In genomic region chr3:127893902-127894301, GRCm38 (mm10) we compare ENCODE assay signal across 11 mouse cellular contexts. TPM values are rescaled to one million over a fixed set of nuclear protein-coding genes. Genes with fewer than 3 reads are reported as not detected.
DNase-seq lines count a peak whose midpoint lies in the region; ATAC-seq and TF ChIP-seq lines count a peak whose summit lies in the region.
"Had no signal": no experiment of that assay in that cellular context is flagged by ENCODE, and none has a peak within 500 bp of the region (broad histone marks: within the 10 kb centered on the region; RNA-seq: fewer than 3 reads in every experiment).

No protein-coding gene starts in this region.

- H3K9ac ChIP-seq in limb, embryonic 13.5 days = no peak overlapping the region
- no peak overlapping the region for H3K9ac ChIP-seq in heart, postnatal 0 days (replicated peaks; ENCODE audit: low read depth, low read length)
- H3K9ac ChIP-seq in hindbrain, embryonic 16.5 days (ENCODE audit: low read depth, low read length) = no peak overlapping the region
- H3K9ac ChIP-seq in midbrain, embryonic 14.5 days (replicated peaks; ENCODE audit: low read length) = no peak overlapping the region
- H3K9ac ChIP-seq: embryonic facial prominence, embryonic 15.5 days had no signal

- H3K4me1 ChIP-seq in limb, embryonic 13.5 days = no peaks in the 10 kb centered on the region; the same call in 1 of the 2 replicates
- peaks cover 10% of the 10 kb centered on the region; the same call in 1 of the 2 replicates for H3K4me1 ChIP-seq in limb, embryonic 10.5 days
- H3K4me1 ChIP-seq in heart, postnatal 0 days (ENCODE audit: control insufficient read depth, insufficient read depth) = peaks cover 7% of the 10 kb centered on the region; the same call in 1 of the 2 replicates
- H3K4me1 ChIP-seq in small intestine, adult 2 months (ENCODE audit: control insufficient read depth, insufficient read depth, insufficient read length, low read length) = peaks cover 16% of the 10 kb centered on the region; the same call in 1 of the 2 replicates
- H3K4me1 ChIP-seq in hindbrain, embryonic 16.5 days (ENCODE audit: control insufficient read depth, insufficient read depth, low read depth, low read length) = no peaks in the 10 kb centered on the region; the same call in 1 of the 2 replicates
- no peaks in the 10 kb centered on the region for H3K4me1 ChIP-seq in midbrain, embryonic 14.5 days (ENCODE audit: control insufficient read depth, insufficient read depth, low read length)
- H3K4me1 ChIP-seq: embryonic facial prominence, embryonic 15.5 days had no signal

- 0 out of 2 replicates have a peak overlapping the region, but pooled peaks have one; percentile 3 for H3K4me2 ChIP-seq in limb, embryonic 13.5 days (replicated peaks)
- H3K4me2 ChIP-seq in heart, postnatal 0 days (ENCODE audit: low read depth, low read length) = peak overlapping the region; percentile 22
- no peak overlapping the region for H3K4me2 ChIP-seq in hindbrain, embryonic 16.5 days (ENCODE audit: low read length)
- no peak overlapping the region for H3K4me2 ChIP-seq in midbrain, embryonic 14.5 days (ENCODE audit: low read length)

- H3K27me3 ChIP-seq in limb, embryonic 13.5 days = peaks cover 36% of the 10 kb centered on the region
- peaks cover 34% of the 10 kb centered on the region for H3K27me3 ChIP-seq in limb, embryonic 10.5 days (ENCODE audit: low read depth, poor library complexity, severe bottlenecking)
- no peaks in the 10 kb centered on the region for H3K27me3 ChIP-seq in heart, postnatal 0 days (ENCODE audit: control insufficient read depth, insufficient read depth, low read length)
- H3K27me3 ChIP-seq in small intestine, adult 2 months (ENCODE audit: control insufficient read depth, insufficient read depth, low read length) = no peaks in the 10 kb centered on the region
- H3K27me3 ChIP-seq in hindbrain, embryonic 16.5 days (replicated peaks; ENCODE audit: control insufficient read depth, insufficient read depth, low read length) = no peaks in the 10 kb centered on the region
- peaks cover 12% of the 10 kb centered on the region; the same call in 1 of the 2 replicates for H3K27me3 ChIP-seq in midbrain, embryonic 14.5 days (ENCODE audit: control insufficient read depth, insufficient read depth, low read length)

- 77% methylated on average over 7 of the region's 7 CpGs for WGBS in limb, embryonic 13.5 days
- WGBS in limb, embryonic 10.5 days = 82% methylated on average over 7 of the region's 7 CpGs
- 68% methylated on average over 7 of the region's 7 CpGs for WGBS in heart, postnatal 0 days
- WGBS in small intestine, adult 2 months = 65% methylated on average over 7 of the region's 7 CpGs
- 85% methylated on average over 7 of the region's 7 CpGs for WGBS in hindbrain, embryonic 16.5 days
- 86% methylated on average over 7 of the region's 7 CpGs for WGBS in midbrain, embryonic 14.5 days

- H3K36me3 ChIP-seq in limb, embryonic 13.5 days = no peaks in the 10 kb centered on the region
- H3K36me3 ChIP-seq in limb, embryonic 10.5 days = no peaks in the 10 kb centered on the region
- H3K36me3 ChIP-seq in heart, postnatal 0 days (replicated peaks; ENCODE audit: control insufficient read depth, insufficient read depth, low read length) = no peaks in the 10 kb centered on the region
- H3K36me3 ChIP-seq in small intestine, adult 2 months (ENCODE audit: control insufficient read depth, insufficient read depth, low read length) = 0 out of 2 replicates have a peak, but pooled peaks cover 1% of the 10 kb centered on the region
- H3K36me3 ChIP-seq in hindbrain, embryonic 16.5 days (ENCODE audit: control insufficient read depth, insufficient read depth, low read length) = no peaks in the 10 kb centered on the region
- H3K36me3 ChIP-seq in midbrain, embryonic 14.5 days (ENCODE audit: control insufficient read depth, insufficient read depth, low read length) = no peaks in the 10 kb centered on the region
- H3K36me3 ChIP-seq: embryonic facial prominence, embryonic 15.5 days; midbrain, embryonic 10.5 days had no signal

- no peak for ATAC-seq in limb, embryonic 13.5 days (ENCODE audit: low FRiP score, low read depth)
- no peak for ATAC-seq in heart, postnatal 0 days (ENCODE audit: insufficient read depth, low read depth)
- ATAC-seq in hindbrain, embryonic 16.5 days = no peak
- no peak for ATAC-seq in midbrain, embryonic 14.5 days (ENCODE audit: low FRiP score, low TSS enrichment)

- no peak overlapping the region for H3K4me3 ChIP-seq in limb, embryonic 13.5 days
- H3K4me3 ChIP-seq in limb, embryonic 10.5 days = no peak overlapping the region
- H3K4me3 ChIP-seq in heart, postnatal 0 days (ENCODE audit: low read depth, low read length) = no peak overlapping the region
- H3K4me3 ChIP-seq in small intestine, adult 2 months (ENCODE audit: low read depth, low read length) = peak overlapping the region; percentile 18; the same call in 1 of the 2 replicates
- no peak overlapping the region for H3K4me3 ChIP-seq in hindbrain, embryonic 16.5 days (ENCODE audit: low read length)
- no peak overlapping the region for H3K4me3 ChIP-seq in midbrain, embryonic 14.5 days (replicated peaks; ENCODE audit: low read depth, low read length)
- H3K4me3 ChIP-seq: midbrain, embryonic 10.5 days had no signal

- TF ChIP-seq CTCF in heart, postnatal 0 days (IDR thresholded peaks at IDR 0.05; ENCODE audit: low read depth) = no peak
- no peak for TF ChIP-seq CTCF in small intestine, adult 2 months (IDR thresholded peaks at IDR 0.05; ENCODE audit: extremely low read depth, insufficient read length, insufficient replicate concordance, low read depth, low read length)

- TF ChIP-seq POLR2A in small intestine, adult 2 months (IDR thresholded peaks at IDR 0.05; ENCODE audit: low read depth, low read length) = no peak

- no peak for TF ChIP-seq EP300 in heart, postnatal 0 days (IDR thresholded peaks at IDR 0.05; ENCODE audit: low read depth)

- H3K27ac ChIP-seq in limb, embryonic 13.5 days = no peak overlapping the region
- H3K27ac ChIP-seq in limb, embryonic 10.5 days = no peak overlapping the region
- no peak overlapping the region for H3K27ac ChIP-seq in heart, postnatal 0 days (ENCODE audit: low read depth)
- H3K27ac ChIP-seq in small intestine, adult 2 months (ENCODE audit: insufficient read depth, low read depth, low read length) = peak overlapping the region; percentile 12; the same call in 1 of the 2 replicates
- H3K27ac ChIP-seq in hindbrain, embryonic 16.5 days (ENCODE audit: low read depth, low read length) = no peak overlapping the region
- no peak overlapping the region for H3K27ac ChIP-seq in midbrain, embryonic 14.5 days (replicated peaks; ENCODE audit: low read depth, low read length)
- H3K27ac ChIP-seq: embryonic facial prominence, embryonic 15.5 days; midbrain, embryonic 10.5 days had no signal

- H3K9me3 ChIP-seq in limb, embryonic 13.5 days = no peaks in the 10 kb centered on the region
- H3K9me3 ChIP-seq in limb, embryonic 10.5 days (replicated peaks) = no peaks in the 10 kb centered on the region
- H3K9me3 ChIP-seq in heart, postnatal 0 days (replicated peaks; ENCODE audit: control insufficient read depth, low read length) = no peaks in the 10 kb centered on the region
- no peaks in the 10 kb centered on the region for H3K9me3 ChIP-seq in hindbrain, embryonic 16.5 days (ENCODE audit: control insufficient read depth, low read length)
- H3K9me3 ChIP-seq in midbrain, embryonic 14.5 days (ENCODE audit: control insufficient read depth, low read length) = no peaks in the 10 kb centered on the region
- H3K9me3 ChIP-seq: embryonic facial prominence, embryonic 15.5 days; midbrain, embryonic 10.5 days had no signal

- no peak for DNase-seq in limb, embryonic 10.5 days (ENCODE audit: low spot score)
- DNase-seq in T-cell, adult 2 months (ENCODE audit: low spot score) = peak; percentile 19
- no peak for DNase-seq in heart, postnatal 0 days (ENCODE audit: low spot score)
- DNase-seq in neural tube, embryonic 10.5 days (ENCODE audit: extremely low spot score, low spot score) = no peak
- DNase-seq in midbrain, embryonic 14.5 days = no peak
- DNase-seq: adrenal gland, postnatal 36 days had no signal

RNA-seq across cellular contexts. Expression of gene Fam241a, which starts 2.2 kb away (rescaled TPM):
- 5.8 and 6.2 TPM in 2 replicates for polyA plus RNA-seq in limb, embryonic 13.5 days (2015; fragmentation: Nextera tagmentation; extraction: Ambion mirVana)
- 1.7 and 2.0 TPM in 2 replicates for polyA plus RNA-seq in limb, embryonic 10.5 days (2016; fragmentation: Nextera tagmentation; extraction: Ambion mirVana)
- total RNA-seq in heart, postnatal 0 days (2014; rRNA removed; ENCODE audit: low replicate concordance) = 9.1 and 10.1 TPM in 2 replicates
- polyA plus RNA-seq in heart, postnatal 0 days (2015; fragmentation: Nextera tagmentation; extraction: Ambion mirVana) = 7.8 and 8.3 TPM in 2 replicates
- polyA plus RNA-seq in small intestine, adult 2 months (2012; rRNA removed) = 2.3 and 3.6 TPM in 2 replicates
- 5.4 and 7.6 TPM in 2 replicates for polyA plus RNA-seq in hindbrain, embryonic 16.5 days (2015; fragmentation: Nextera tagmentation; extraction: Ambion mirVana)
- polyA plus RNA-seq in midbrain, embryonic 14.5 days (2014; fragmentation: Nextera tagmentation; extraction: Ambion mirVana) = 9.2 and 9.6 TPM in 2 replicates

RNA-seq across cellular contexts. Expression of gene Ap1ar, which starts 56.6 kb away (rescaled TPM):
- 52.6 and 54.1 TPM in 2 replicates for polyA plus RNA-seq in limb, embryonic 13.5 days (2015; fragmentation: Nextera tagmentation; extraction: Ambion mirVana)
- polyA plus RNA-seq in limb, embryonic 10.5 days (2016; fragmentation: Nextera tagmentation; extraction: Ambion mirVana) = 59.9 and 67.6 TPM in 2 replicates
- 18.2 and 94.3 TPM in 2 replicates for total RNA-seq in heart, postnatal 0 days (2014; rRNA removed; ENCODE audit: low replicate concordance)
- 16.4 and 18.0 TPM in 2 replicates for polyA plus RNA-seq in heart, postnatal 0 days (2015; fragmentation: Nextera tagmentation; extraction: Ambion mirVana)
- 14.8 and 38.8 TPM in 2 replicates for polyA plus RNA-seq in small intestine, adult 2 months (2012; rRNA removed)
- 83.0 and 86.3 TPM in 2 replicates for polyA plus RNA-seq in hindbrain, embryonic 16.5 days (2015; fragmentation: Nextera tagmentation; extraction: Ambion mirVana)
- polyA plus RNA-seq in midbrain, embryonic 14.5 days (2014; fragmentation: Nextera tagmentation; extraction: Ambion mirVana) = 83.4 and 89.2 TPM in 2 replicates

Comparison
In these comparisons a context has a peak if more than half of its experiments do, and no peak if none do; other contexts are left out.
1. H3K4me2 ChIP-seq: peak in limb, embryonic 13.5 days (single experiment) and heart, postnatal 0 days (single experiment); none in hindbrain, embryonic 16.5 days (single experiment) and midbrain, embryonic 14.5 days (single experiment).